Mouse (Mus musculus) forebrain, embryonic 11.5 days (tissue): ENCODE data around the gene Thbs3. TPM values are rescaled to one million over a fixed set of nuclear protein-coding genes. Genes with fewer than 3 reads are reported as not detected.
A peak's percentile ranks its signal among the peaks of the same experiment; 100 is the strongest.

Source experiments
- ATAC-seq: fragments of 200-750 bp; cut with Nextera tagmentation; replicated peaks from 2 replicates; pipeline ENCODE4 v1.8.0; 2017; ENCODE audit warnings: moderate TSS enrichment; ENCODE audit not compliant: low FRiP score
- DNase-seq: peaks from one replicate; pipeline ENCODE4 v3.0.0-alpha.2; 2017; ENCODE audit warnings: low spot score
- H3K27ac ChIP-seq: fragments of 300-500 bp; sonication (generic); 2 replicates; pipeline ENCODE4 v1.5.1; 2014; ENCODE audit warnings: low read depth, low read length
- H3K27me3 ChIP-seq: fragments of 300-500 bp; sonication (generic); 2 replicates; pipeline ENCODE4 v1.6.1; 2014; ENCODE audit warnings: mild to moderate bottlenecking, low read length, mixed read lengths; ENCODE audit not compliant: control insufficient read depth, insufficient read depth
- H3K36me3 ChIP-seq: fragments of 300-500 bp; sonication (generic); 2 replicates; pipeline ENCODE4 v1.6.1; 2014; ENCODE audit warnings: mild to moderate bottlenecking, low read length, moderate library complexity, mixed read lengths; ENCODE audit not compliant: control insufficient read depth, insufficient read depth
- H3K4me1 ChIP-seq: fragments of 300-500 bp; sonication (generic); replicated peaks from 2 replicates; pipeline ENCODE4 v1.6.1; 2014; ENCODE audit warnings: low read length, mixed read lengths; ENCODE audit not compliant: control insufficient read depth, insufficient read depth
- H3K4me2 ChIP-seq: fragments of 300-500 bp; sonication (generic); 2 replicates; pipeline ENCODE4 v1.6.1; 2014; ENCODE audit warnings: low read depth, mild to moderate bottlenecking, low read length, moderate library complexity, mixed read lengths; ENCODE audit not compliant: severe bottlenecking
- H3K4me3 ChIP-seq: fragments of 300-500 bp; sonication (generic); 2 replicates; pipeline ENCODE4 v1.5.1; 2014; ENCODE audit warnings: low read depth, low read length
- H3K9ac ChIP-seq: fragments of 300-500 bp; sonication (generic); 2 replicates; pipeline ENCODE4 v1.6.1; 2014; ENCODE audit warnings: low read length
- H3K9me3 ChIP-seq: fragments of 300-500 bp; sonication (generic); 2 replicates; pipeline ENCODE4 v1.6.1; 2016; ENCODE audit warnings: low read length, mixed read lengths; ENCODE audit not compliant: control insufficient read depth
- WGBS: fragments of 180-500 bp; shearing (Covaris S2); extraction: QIAGEN DNeasy Blood & Tissue Kit; methylation state at CpG from one replicate; pipeline ENCODE4 v1.1.7; 2014; 5-methylcytosine and 5-hydroxymethylcytosine counted together
- polyA plus RNA-seq: library from polyadenylated mRNA; unstranded; fragments of >200 nt; fragmentation: Nextera tagmentation; extraction: Ambion mirVana; gene quantifications from 2 replicates; pipeline ENCODE4 v1.2.1, GENCODE M21; 2014

The Thbs3 gene
- polyA plus RNA-seq, 1 experiment from 2014 or later = 63.3 TPM

DNA sequence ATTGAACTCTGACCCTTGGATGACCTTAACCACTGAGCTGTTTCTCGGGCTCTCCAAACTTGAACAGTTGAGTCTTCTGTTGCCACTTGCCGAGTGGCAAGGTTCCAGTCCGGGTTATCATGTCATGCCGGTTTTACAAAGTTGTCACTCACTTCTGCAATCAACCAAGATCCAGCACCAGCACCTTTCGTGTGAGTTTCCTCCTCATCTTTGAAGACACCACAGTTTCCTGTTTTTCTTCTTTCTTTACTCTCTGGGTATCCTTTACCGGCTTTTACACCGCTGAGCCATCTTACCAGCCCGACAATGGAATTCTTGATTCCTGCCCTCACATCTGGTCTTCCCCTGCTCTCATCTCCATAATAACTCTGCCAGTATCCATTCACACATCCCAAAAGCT, 24.5 kb upstream of the Thbs3 start:
- no peak overlapping the region for H3K9ac ChIP-seq
- H3K4me1 ChIP-seq = peaks cover 11% of the 10 kb centered on the region
- no peaks in the 10 kb centered on the region for H3K9me3 ChIP-seq
- no peak overlapping the region for H3K4me2 ChIP-seq
- WGBS = 90% methylated on average over 8 of the region's 8 CpGs
- ATAC-seq (no peak), DNase-seq (no peak)
- H3K4me3 ChIP-seq = no peak overlapping the region
- no peak overlapping the region for H3K27ac ChIP-seq
- H3K36me3 ChIP-seq = no peaks in the 10 kb centered on the region
- no peaks in the 10 kb centered on the region for H3K27me3 ChIP-seq

DNA sequence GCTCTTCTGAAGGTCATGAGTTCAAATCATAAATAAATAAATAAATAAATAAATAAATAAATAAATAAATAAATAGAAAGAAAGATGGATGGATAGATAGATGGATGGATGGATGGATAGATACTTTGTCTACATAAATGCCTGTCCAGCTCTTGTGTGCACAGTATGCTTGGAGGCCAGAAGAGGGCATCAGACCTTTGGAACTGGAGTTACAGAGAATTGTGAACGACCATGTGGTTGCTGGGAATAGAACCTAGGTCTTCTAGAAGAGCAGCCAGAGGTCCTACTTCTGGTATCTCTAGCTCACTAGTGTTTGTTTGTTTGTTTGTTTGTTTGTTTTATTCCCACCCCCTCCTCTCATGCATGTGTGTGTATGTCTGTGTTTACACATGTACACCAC, 21.6 kb upstream of the Thbs3 start:
- DNase-seq = no peak
- no peak for ATAC-seq
- 81% methylated on average over 1 of the region's 1 CpGs for WGBS

DNA sequence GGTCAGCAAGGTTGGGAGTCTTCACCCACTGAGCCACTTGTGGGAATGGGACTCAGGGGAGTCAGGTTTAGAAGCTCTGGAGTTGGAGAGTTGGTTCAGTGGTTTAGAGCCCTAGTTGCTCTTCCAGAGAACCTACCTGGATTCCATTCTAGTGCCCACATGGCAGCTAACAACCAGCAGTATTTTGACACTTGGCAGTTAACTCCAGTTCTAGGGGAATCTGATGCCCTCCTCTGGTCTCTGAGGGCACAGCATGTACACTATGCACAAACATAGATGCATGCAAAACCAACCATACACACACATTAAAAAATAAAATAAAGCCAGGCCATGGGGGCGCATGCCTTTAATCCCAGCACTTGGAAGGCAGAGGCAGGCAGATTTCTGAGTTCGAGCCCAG, 21.1 kb upstream of the Thbs3 start:
- Histone ChIP-seq H3K9me3 (no peaks in the 10 kb centered on the region), H3K4me1 (peaks cover 2% of the 10 kb centered on the region), H3K27ac (no peak overlapping the region), H3K27me3 (no peaks in the 10 kb centered on the region), H3K36me3 (no peaks in the 10 kb centered on the region), H3K4me3 (no peak overlapping the region), H3K9ac (no peak overlapping the region), H3K4me2 (no peak overlapping the region)
- ATAC-seq (no peak), DNase-seq (no peak)
- WGBS = 84% methylated on average over 2 of the region's 2 CpGs

More for the DNA sequence above, 21.6 kb upstream of the Thbs3 start:
- Histone ChIP-seq H3K27me3 (no peaks in the 10 kb centered on the region), H3K4me2 (no peak overlapping the region), H3K9ac (no peak overlapping the region), H3K36me3 (no peaks in the 10 kb centered on the region), H3K4me1 (peaks cover 2% of the 10 kb centered on the region), H3K9me3 (no peaks in the 10 kb centered on the region), H3K27ac (no peak overlapping the region), H3K4me3 (no peak overlapping the region)

DNA sequence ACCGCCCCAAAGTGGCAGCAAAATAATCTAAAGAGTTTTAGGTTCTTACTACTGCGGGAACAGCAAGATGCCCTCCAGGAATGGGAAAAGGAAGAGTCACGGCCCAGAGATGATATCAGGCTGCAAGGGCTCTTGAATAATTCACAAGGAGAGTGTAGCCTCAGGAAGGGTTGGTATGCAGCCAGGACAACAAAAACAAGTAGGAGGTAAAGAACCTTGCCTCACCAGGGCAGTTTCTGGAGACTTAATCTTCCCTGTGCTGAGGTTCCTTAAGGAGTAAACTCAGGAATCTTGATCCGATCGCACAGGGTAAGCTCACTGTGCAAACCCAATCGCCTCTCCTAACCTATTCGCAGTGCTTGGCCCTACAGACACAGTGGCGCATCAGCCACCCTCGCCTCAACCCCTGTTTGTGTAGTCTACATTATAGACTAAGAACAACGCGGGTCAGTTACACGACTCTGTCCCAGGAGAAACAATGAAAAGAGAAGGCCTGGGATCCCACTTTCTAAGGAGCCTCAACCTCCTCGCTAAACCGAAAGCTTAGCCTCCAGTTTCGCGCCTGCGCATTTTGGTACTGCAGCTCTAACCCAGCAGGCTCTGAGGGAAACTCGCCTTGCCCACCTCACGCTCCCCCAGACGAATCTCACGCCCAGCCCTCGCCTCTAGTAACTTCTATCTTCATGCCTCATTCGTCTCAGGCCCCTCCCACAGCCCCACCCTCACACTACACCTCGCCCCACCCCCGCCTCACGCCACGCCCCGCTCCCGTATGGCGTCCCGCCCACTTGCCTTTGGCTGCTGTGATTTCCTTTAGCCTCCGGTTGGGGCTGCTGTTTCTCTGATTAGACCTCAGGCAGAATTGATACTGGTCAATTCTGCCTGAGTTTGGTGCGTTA, 18.8 kb upstream of the Thbs3 start:
- Histone ChIP-seq H3K36me3 (no peaks in the 10 kb centered on the region), H3K27me3 (no peaks in the 10 kb centered on the region), H3K4me1 (peaks cover 2% of the 10 kb centered on the region), H3K27ac (peak overlapping the region; percentile 65; the same call in 1 of the 2 replicates), H3K9me3 (no peaks in the 10 kb centered on the region), H3K9ac (peak overlapping the region; percentile 61), H3K4me3 (peak overlapping the region; percentile 29), H3K4me2 (peak overlapping the region; percentile 58)
- 8% methylated on average over 33 of the region's 33 CpGs for WGBS
- peak; percentile 97 for DNase-seq
- ATAC-seq = peak; percentile 96

DNA sequence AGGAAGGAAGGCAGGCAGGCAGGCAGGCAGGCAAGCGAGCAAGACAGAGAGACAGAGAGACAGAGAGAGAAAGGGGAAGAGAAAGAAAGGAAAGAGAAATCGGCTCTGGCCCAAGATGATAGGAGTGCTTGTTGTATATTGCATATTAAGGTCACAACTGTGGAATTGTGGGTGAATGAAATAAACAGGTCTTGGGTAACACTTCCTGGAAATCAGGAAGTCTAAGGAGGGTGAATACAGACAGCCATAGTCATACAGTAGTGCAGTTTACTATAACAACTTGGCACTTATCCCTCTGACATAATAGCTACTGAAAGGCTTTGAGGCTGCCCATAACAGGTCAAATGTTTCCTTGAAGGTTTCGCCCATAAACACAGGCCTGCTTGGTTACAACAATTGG, 15.1 kb upstream of the Thbs3 start:
- Histone ChIP-seq H3K4me1 (peaks cover 6% of the 10 kb centered on the region), H3K27ac (no peak overlapping the region), H3K9me3 (no peaks in the 10 kb centered on the region), H3K27me3 (no peaks in the 10 kb centered on the region), H3K36me3 (no peaks in the 10 kb centered on the region), H3K4me3 (no peak overlapping the region), H3K4me2 (no peak overlapping the region), H3K9ac (no peak overlapping the region)
- 86% methylated on average over 3 of the region's 3 CpGs for WGBS
- no peak for ATAC-seq
- no peak for DNase-seq

DNA sequence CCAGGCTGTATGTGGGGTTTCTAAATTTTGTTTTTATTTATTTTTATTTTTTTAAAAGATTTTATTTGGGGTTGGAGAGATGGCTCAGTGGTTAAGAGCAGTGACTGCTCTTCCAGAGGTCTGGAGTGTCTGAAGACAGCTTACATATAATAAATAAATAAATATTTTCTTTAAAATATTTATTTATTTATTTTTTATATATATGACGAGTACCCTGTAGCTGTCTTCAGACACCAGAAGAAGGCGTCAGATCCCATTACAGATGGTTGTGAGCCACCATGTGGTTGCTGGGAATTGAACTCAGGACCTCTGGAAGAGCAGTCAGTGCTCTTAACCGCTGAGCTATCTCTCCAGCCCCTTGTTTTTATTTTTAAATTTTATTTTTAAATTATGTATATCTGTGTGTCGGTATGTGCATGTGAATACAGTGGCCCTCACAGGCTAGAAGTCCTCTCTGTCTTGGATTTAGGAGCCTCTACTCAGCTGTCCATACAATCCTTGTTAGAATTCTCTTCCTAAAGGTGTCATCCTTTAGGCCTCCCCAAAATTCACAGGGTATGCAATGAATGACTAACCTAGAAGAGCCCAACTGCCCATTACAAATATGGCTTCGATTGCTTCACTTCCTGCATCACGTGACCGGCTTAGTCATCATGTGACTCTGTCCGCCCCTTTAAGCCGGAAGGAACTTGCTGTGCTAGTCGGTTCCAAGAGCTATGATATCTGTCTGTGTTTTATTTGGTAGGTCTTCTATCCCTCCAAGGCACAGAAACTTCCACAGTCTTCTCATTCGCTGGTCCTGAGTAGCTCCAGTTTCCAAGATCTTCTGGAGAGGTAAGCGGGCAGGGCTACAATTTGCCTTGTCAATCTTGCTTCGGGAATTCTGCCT, 12.5 kb upstream of the Thbs3 start, which contains the start of gene Gba:
Gene Gba (plus strand): TSS at position 676 of the 889 bp plus-strand sequence.
- Histone ChIP-seq H3K4me3 (peak within 1 kb of the TSS; percentile 43), H3K27me3 (no peaks in the 10 kb centered on the region), H3K9ac (peak within 1 kb of the TSS; percentile 52), H3K9me3 (no peaks in the 10 kb centered on the region), H3K4me2 (peak within 1 kb of the TSS; percentile 60), H3K4me1 (peaks cover 4% of the 10 kb centered on the region), H3K27ac (no peak within 1 kb of the TSS), H3K36me3 (no peaks in the 10 kb centered on the region; the same call in 1 of the 2 replicates)
- peak; percentile 88 for DNase-seq
- WGBS = 29% methylated on average over 13 of the region's 13 CpGs
- ATAC-seq = peak; percentile 86

DNA sequence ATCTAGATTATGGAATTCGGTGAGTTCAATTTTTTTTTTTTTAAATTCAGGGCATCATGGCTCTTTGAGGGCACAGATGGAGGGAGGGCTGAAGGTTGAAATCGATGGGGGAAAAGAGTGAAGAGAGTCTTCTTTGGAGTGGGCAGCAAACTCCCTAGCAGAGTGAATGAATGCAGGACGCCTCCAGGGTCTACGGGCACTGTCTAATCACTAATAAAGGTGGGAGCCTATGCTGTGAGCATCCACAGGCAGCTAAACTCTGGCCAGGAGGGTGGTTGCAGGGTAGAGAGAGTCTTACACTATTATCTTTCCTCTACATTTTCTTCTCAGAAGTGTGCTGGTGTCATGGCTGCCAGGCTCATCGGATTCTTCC, 11.9 kb upstream of the Thbs3 start:
- Histone ChIP-seq H3K4me1 (peaks cover 4% of the 10 kb centered on the region), H3K27ac (no peak overlapping the region), H3K36me3 (no peaks in the 10 kb centered on the region; the same call in 1 of the 2 replicates), H3K4me3 (peak overlapping the region; percentile 43), H3K27me3 (no peaks in the 10 kb centered on the region), H3K4me2 (peak overlapping the region; percentile 60), H3K9ac (peak overlapping the region; percentile 52), H3K9me3 (no peaks in the 10 kb centered on the region)
- WGBS = 39% methylated on average over 5 of the region's 5 CpGs
- peak; percentile 13; the same call in 1 of the 2 replicates for ATAC-seq
- peak; percentile 43 for DNase-seq

DNA sequence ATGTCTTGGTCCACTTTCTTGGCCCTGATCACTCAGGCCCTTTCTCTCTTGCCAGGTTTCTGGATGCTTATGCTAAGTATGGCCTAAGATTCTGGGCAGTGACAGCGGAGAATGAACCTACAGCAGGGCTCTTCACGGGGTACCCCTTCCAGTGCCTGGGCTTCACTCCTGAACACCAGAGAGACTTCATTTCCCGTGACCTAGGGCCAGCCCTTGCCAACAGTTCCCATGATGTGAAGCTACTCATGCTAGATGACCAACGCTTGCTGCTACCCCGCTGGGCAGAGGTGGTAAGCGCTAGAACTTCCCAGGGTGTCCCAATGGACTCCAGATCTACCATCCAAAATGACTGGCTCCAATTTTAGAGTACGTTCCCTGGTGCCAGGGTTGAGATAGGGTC, 8.9 kb upstream of the Thbs3 start:
- no peak overlapping the region for H3K4me3 ChIP-seq
- no peak overlapping the region for H3K27ac ChIP-seq
- no peaks in the 10 kb centered on the region for H3K9me3 ChIP-seq
- no peak overlapping the region for H3K9ac ChIP-seq
- H3K4me2 ChIP-seq = no peak overlapping the region
- no peaks in the 10 kb centered on the region for H3K27me3 ChIP-seq
- 94% methylated on average over 7 of the region's 7 CpGs for WGBS
- no peaks in the 10 kb centered on the region; the same call in 1 of the 2 replicates for H3K36me3 ChIP-seq
- peaks cover 4% of the 10 kb centered on the region for H3K4me1 ChIP-seq
- ATAC-seq (no peak), DNase-seq (peak; percentile 43)
